In genomic region chr1:90797276-90797891, GRCm38 (mm10) we compare ENCODE assay signal across 10 mouse cellular contexts. TPM values are rescaled to one million over a fixed set of nuclear protein-coding genes. Genes with fewer than 3 reads are reported as not detected.
A peak's percentile ranks its signal among the peaks of the same experiment; 100 is the strongest.
DNase-seq lines count a peak whose midpoint lies in the region; ATAC-seq lines count a peak whose summit lies in the region.
"Had no signal": no experiment of that assay in that cellular context is flagged by ENCODE, and none has a peak within 500 bp of the region (broad histone marks: within the 10 kb centered on the region; RNA-seq: fewer than 3 reads in every experiment).

No protein-coding gene starts in this region.

- H3K27ac ChIP-seq in heart, embryonic 11.5 days (ENCODE audit: low read depth, low read length): no peak overlapping the region
- H3K27ac ChIP-seq: forebrain, embryonic 10.5 days had no signal

- H3K9ac ChIP-seq in heart, embryonic 11.5 days (ENCODE audit: low read depth, low read length): no peak overlapping the region

- no peak overlapping the region for H3K4me3 ChIP-seq in heart, embryonic 11.5 days (ENCODE audit: low read depth, low read length)
- H3K4me3 ChIP-seq: forebrain, embryonic 10.5 days had no signal

- H3K9me3 ChIP-seq in heart, embryonic 11.5 days (replicated peaks; ENCODE audit: control insufficient read depth, low read length): no peaks in the 10 kb centered on the region
- H3K9me3 ChIP-seq: forebrain, embryonic 10.5 days had no signal

- ATAC-seq in heart, embryonic 11.5 days (replicated peaks; ENCODE audit: insufficient number of reproducible peaks, low FRiP score, low TSS enrichment): no peak
- ATAC-seq: activated CD4-positive, CD25-positive, alpha-beta regulatory T cell, adult 4 months had no signal

- peak; percentile 71 to 72 for DNase-seq in heart, adult 18-20 months
- peak; percentile 33 for DNase-seq in right cerebral cortex, adult 18-20 months
- DNase-seq in right cerebral cortex, postnatal 4 days: no peak
- peak; percentile 54 for DNase-seq in gastrocnemius, postnatal 25 days
- peak; percentile 52 for DNase-seq in skeletal muscle tissue, adult 2 months (ENCODE audit: low read depth, low spot score)
- DNase-seq in thymus, postnatal 10 days (ENCODE audit: low spot score in 2 of 2): no peak
- DNase-seq: right cerebral cortex, postnatal 14 days had no signal

- WGBS in heart, embryonic 11.5 days (ENCODE audit: insufficient replicate concordance): 65% methylated on average over 6 of the region's 6 CpGs

- H3K4me2 ChIP-seq in heart, embryonic 11.5 days: no peak overlapping the region

- no peaks in the 10 kb centered on the region; the same call in 1 of the 2 replicates for H3K4me1 ChIP-seq in heart, embryonic 11.5 days (ENCODE audit: control insufficient read depth, insufficient read depth, low read length)
- H3K4me1 ChIP-seq: forebrain, embryonic 10.5 days had no signal

- no peaks in the 10 kb centered on the region for H3K27me3 ChIP-seq in heart, embryonic 11.5 days (ENCODE audit: control insufficient read depth, insufficient read depth, low read length)

- H3K36me3 ChIP-seq in heart, embryonic 11.5 days (ENCODE audit: control insufficient read depth, insufficient read depth, low read length): no peaks in the 10 kb centered on the region
- H3K36me3 ChIP-seq: forebrain, embryonic 10.5 days had no signal

RNA-seq across cellular contexts. Expression of gene Col6a3, which starts 46.4 kb away (rescaled TPM):
- total RNA-seq in heart, adult 18-20 months (2021): 10 to 100 TPM; 20.8 to 25.6 TPM
- polyA plus RNA-seq in heart, embryonic 11.5 days (2014; fragmentation: Nextera tagmentation; extraction: Ambion mirVana): 5.3 and 6.8 TPM in 2 replicates
- total RNA-seq in gastrocnemius, postnatal 25 days (2021): 100 to 1,000 TPM in 1 of 2 experiments, 10 to 100 TPM in 1; 86.2 to 121 TPM
- polyA plus RNA-seq: activated CD4-positive, CD25-positive, alpha-beta regulatory T cell, adult 4 months had no signal

Comparison
In these comparisons a context has a peak if more than half of its experiments do, and no peak if none do; other contexts are left out.
1. DNase-seq: peak in heart, adult 18-20 months (2 of 2), right cerebral cortex, adult 18-20 months (single experiment), gastrocnemius, postnatal 25 days (single experiment) and skeletal muscle tissue, adult 2 months (single experiment); none in right cerebral cortex, postnatal 4 days (single experiment) and thymus, postnatal 10 days (0 of 2).